In genomic region chr2:12205875-12206274, GRCm38 (mm10) we compare ENCODE assay signal across 10 mouse cellular contexts.
"Had no signal": no experiment of that assay in that cellular context is flagged by ENCODE, and none has a peak within 500 bp of the region (broad histone marks: within the 10 kb centered on the region; RNA-seq: fewer than 3 reads in every experiment).

No protein-coding gene starts in this region.

- DNase-seq: kidney, adult 8-10 months; kidney, postnatal 25 days; liver; liver, embryonic 13.5 days; liver, postnatal 0 days; lung, postnatal 14 days; midbrain, embryonic 14.5 days; right cerebral cortex, postnatal 14 days; thymus, adult 18-20 months; thymus, postnatal 14 days had no signal
